Mouse (Mus musculus): ENCODE measurements around the gene Pafah1b1.

Gene Pafah1b1

DNA sequence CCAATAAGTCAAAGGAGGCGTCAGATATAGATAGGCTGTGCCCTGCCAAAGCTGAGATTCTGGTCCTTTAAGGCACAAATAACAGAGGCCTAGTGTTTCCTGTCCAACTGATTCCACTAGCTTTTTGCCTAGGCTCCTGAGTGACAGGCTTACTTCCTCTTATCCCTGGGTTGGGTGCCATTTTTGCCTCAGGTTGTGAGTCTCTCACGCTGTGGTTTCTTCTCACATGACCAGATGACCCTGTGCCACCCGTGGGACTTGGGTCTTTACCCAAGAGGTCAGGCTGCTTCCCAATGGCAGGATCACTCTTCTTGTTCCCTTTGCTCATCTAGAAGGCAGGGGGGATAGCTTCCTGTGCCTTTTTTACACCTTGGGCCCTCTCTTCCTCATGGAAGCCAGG lies 60.2 kb downstream of the Pafah1b1 start:
- in situ Hi-C loops (cut with MboI, MseI) = no loop called here

DNA sequence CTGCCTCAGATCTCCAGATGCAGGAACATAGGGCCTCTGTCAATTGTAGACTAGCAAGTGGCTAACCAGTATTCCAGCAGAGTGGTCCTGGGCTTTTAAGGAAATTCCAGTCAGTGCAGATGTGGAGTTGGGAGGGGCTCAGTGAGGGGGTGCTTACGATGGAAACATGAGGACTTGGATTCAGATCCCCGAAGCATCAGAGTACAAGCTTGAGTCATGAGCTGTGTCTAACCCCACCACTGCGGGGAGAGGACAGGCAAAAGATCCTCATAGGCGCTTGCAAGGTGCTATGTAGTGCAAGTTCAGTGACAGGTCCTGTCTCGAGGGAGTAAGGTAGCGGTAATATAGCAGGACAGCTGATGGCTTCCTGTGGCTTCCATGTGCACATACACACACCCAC lies 62.2 kb downstream of the Pafah1b1 start:
- in situ Hi-C loops (cut with MboI, MseI) = no loop called here

DNA sequence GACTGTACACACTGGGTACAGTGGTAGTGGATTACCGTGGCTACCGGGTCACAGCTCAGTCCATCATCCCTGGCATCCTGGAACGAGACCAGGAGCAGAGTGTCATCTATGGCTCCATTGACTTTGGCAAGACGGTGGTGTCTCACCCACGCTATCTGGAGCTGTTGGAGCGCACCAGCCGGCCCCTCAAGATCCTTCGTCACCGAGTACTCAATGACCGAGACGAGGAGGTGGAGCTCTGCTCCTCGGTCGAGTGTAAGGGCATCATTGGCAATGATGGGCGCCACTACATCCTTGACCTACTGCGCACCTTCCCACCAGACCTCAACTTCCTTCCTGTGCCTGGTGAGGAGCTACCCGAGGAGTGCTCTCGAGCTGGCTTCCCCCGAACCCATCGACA lies 62.8 kb downstream of the Pafah1b1 start:
- in situ Hi-C loops (cut with MboI, MseI) = no loop called here

DNA sequence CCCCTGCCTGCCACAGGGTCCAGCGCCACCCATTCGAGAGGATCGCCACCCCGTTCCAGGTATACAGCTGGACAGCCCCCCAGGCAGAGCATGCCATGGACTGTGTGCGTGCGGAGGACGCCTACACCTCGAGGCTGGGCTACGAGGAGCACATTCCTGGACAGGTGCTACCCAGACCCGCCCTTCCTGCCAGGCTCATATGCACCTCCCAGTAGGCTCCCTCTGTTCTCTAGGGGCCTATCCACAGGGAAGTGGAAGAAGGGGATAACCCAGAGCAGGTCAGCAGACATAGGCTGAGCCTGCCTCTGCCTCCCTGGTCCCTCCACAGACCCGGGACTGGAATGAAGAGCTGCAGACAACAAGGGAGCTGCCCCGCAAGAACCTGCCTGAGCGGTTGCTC lies 64.1 kb downstream of the Pafah1b1 start:
- in situ Hi-C loops (cut with MboI, MseI) = no loop called here

DNA sequence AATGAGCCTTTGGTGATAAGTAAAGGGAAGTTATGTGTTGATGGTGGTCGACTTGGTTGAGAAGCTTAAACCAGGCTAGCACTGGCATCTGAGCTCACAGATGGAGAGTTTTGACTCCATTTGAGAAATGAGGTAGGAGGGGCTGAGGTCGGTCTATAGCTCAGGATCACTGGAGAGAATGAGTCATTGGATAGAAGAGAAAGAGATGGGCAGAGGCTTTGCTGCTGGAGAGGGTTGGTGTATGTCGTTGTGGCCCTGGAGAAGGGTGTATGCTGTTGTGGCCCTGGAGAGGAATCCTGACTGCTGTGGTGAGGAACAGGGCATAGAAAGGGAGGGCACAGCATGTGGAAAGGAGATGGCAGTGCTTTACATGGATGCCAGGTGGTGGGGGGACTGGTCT lies 68.5 kb downstream of the Pafah1b1 start:
- in situ Hi-C loops (cut with MboI, MseI) = no loop called here

DNA sequence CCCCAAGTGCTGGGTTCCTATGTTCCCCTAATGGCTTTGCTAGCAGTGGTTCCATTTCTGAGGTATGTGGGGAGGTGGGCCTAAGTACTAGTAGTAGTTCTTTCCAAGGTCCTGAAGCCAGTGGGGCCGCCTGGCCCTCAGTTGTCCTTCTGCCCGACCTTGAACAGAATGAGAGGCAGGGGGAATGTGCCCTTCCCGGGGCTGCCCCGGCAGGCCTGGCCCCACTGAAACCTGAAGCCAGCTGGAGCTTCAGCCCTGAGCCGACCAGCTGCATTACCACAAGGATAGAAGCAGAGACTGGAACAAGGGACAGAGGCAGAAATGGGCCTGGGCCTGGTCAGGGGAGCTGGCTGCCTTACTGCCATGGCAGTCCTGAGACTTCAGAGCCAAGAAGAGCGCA lies 71.1 kb downstream of the Pafah1b1 start:
- in situ Hi-C loops (cut with MboI, MseI) = no loop called here

DNA sequence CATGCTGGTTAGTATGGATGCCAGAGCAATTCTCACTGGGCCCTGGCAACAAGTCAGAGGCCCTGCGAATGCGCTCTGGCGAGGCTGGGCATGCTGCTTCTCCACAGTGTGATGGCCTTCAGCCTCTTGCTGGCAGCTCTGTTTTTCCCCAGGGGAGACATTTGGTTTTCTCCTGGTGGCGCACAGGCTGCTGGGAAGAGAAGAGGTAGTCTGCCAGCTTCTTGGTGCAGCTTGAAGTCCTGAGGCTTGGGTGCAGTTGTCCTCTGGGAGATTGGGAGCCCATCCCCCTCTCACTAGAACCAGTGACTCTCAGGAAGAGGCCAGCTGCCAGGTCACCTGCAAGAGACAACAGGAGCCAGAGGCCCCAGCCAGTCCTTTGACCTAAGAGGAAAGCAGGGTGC lies 71.7 kb downstream of the Pafah1b1 start:
- in situ Hi-C loops (cut with MboI, MseI) = no loop called here

DNA sequence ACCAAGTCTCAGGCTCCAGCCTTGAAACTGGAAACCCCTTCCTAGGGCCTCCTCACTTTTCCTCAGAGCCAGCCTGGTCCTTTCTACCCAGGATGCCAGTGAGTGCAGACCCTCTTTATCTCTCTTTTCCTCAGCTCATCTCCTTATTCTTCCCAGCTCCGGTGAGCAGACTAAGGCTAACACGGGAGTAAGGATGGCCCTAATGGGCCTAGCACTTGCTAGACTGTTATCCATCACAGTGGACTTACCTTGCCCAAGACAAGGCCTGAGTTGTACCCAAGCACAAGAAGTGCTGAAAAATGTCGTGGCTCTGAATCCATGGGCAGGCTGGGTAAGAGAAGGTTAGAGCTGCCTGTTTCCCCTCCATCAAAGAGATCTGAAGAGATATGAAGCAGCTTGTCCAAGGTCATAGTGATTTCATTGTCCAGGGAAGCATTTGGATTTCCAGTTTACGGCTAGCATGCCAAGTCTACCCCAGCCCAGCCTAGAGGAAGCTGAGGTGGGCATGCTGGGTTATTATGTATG lies 73.8 kb downstream of the Pafah1b1 start:
- in situ Hi-C loops (cut with MboI, MseI) = no loop called here

DNA sequence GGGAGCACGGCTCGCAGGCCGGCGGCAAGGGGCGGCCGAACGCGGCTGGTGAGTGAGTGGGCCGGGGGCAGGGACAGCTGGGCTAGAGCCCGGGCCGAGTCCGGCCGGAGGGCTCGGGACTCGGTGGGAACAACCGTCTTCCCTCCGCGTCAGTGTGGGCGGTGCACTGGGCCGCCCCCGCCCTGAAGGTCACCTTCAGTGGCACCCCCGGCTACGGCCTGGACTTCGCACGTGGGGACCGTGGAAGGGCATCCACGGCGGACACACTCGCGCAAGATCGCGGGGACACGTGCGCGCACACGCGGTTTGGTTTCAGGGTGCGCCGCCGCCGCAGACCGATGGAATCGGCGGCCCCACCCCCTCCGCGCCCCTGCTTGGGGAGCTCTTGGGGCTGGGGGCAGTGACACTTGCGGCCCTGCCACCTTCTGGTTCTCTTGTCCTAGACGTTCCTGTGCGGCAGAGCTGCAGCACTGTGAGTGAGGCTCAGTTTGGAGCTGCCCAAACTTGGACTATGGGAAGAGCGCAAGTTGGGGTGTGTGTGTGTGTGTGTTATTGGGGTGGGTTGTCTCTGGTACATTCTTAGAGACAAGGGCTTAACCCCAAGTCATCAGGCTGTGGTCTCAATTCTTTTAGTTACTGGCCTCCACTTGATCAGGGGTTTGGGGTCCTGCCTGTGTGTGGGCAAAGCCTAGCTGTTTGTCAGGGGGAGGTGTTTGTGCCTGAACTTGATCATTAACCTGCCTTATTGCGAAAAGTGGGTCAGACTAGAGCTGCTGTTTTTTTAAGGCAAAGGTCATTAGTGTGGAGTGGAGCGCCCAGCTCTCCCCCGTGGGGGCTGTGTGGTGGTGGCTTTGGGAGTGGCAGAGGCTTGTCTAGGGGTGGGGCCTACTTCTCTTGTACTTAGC lies 74.6 kb downstream of the Pafah1b1 start:
- in situ Hi-C loops (cut with MboI, MseI) = no loop called here

DNA sequence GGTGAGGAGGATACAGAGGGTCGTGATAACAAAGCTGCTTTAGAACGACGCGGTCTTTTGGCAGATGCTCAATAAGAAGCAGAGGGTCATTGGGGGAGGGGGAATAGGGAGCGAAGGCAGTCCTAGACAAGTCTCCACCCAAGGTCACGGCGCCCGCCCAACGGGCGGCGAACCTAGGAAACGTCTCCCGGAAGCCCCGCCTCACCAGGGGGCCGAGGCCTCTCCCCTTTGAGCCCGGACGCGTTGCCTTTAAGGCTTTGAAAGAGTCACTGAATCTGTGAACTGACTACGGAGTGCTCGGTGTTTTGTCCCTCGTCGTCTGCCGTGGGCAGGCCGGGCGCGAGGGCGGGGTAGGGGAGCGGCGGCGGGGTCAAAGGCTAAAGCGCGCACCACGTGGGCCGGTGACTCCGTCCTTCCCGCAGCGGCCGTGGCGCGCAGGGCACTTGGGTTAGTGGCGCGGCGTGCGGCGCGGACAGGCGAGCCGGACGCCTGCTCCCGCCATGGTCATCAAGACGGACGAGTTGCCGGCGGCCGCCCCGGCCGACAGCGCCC lies 75.3 kb downstream of the Pafah1b1 start, which contains the start of gene Cluh:
TSS of gene Cluh (plus strand) at position 401 of the 552 bp plus-strand sequence.
- in situ Hi-C loops (cut with MboI, MseI) = no loop called here

DNA sequence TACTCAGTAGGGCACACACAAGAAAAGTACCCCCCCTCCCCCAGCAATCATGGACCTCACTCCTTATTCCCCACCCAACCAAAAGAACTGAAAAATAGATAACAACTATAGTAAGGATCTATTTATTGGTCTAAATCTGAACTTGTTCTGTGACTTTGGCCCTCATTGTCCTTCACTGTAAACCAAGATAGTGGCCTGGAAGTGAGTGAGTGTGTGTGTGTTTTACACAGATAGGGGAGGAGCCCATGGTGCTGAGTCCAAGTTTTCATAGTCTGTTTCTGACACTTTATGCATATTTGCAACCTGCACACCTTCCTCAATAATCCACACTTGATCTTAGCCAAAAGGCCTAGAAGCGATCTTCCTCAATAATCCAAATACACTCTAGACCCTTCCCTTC lies 75.8 kb downstream of the Pafah1b1 start:
- in situ Hi-C loops (cut with MboI, MseI) = no loop called here

DNA sequence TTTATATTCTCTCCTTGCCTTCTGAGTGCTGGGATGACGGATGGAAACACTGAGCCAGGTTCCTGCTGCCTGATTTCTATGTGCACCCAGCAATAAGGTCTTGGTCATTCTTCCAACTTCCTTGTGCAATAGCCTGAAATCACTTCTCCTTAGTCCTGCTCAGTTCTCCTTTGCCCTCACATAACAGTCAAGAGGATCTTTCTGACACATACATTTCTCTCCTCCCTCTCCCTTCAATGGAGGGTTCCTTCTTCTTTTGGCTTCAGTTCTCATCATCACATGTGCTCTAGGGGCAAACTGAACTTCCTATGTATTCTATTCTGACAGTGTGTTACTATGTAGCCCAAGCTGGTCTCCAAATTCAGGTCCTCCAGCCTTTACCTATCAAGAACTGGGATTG lies 76.5 kb downstream of the Pafah1b1 start:
- in situ Hi-C loops (cut with MboI, MseI) = no loop called here

DNA sequence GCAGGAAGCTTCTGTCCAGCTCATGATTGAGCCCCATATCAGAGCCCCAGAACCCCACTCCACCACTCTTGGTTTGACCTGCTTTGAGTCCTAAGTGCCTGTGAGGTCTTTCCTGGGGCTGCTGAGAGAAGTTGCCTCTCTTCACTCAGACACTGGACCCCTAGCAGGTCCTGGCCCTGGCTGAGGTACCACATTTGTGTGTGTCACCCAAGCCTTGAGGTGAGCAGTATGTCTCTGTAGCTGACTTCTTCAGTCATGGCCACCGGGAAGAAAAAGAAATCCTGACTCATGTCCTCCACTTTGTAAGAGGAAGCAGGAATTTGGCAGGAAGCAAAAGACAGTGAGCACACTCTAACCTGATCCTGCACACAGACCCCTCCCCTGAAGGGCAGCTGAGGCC lies 84.8 kb downstream of the Pafah1b1 start:
- in situ Hi-C loops (cut with MboI, MseI) = no loop called here

DNA sequence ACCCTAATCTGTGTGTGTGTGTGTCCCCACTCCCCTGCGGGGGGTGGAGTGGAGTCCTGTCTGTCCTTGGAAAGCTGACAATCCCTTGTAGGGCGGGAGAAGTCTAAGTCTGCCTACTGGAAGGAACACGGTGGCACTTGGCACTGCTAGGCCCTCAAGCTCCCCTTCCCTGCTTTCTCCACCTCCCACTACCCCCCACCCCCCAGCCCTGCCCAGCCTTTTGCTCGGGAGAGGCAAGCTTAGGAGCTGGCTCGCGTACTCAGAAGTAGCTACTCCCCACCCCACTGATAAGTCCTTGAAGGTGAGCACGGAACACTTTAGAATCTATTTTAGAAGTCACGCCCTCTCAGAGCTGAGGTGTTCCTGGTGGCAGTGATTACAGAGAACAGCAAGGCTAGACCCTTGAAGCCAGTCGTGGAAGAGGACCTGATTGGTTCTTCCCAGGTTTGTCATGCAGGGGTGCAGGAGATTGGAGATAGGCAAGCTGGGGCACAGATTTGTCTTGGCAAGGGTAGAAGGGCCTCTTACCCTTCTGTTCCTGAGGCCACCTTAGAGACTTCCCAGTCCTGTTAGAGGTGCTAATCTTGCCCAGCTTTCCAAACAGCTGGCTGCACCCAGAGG lies 85.6 kb downstream of the Pafah1b1 start:
- in situ Hi-C loops (cut with MboI, MseI) = no loop called here

DNA sequence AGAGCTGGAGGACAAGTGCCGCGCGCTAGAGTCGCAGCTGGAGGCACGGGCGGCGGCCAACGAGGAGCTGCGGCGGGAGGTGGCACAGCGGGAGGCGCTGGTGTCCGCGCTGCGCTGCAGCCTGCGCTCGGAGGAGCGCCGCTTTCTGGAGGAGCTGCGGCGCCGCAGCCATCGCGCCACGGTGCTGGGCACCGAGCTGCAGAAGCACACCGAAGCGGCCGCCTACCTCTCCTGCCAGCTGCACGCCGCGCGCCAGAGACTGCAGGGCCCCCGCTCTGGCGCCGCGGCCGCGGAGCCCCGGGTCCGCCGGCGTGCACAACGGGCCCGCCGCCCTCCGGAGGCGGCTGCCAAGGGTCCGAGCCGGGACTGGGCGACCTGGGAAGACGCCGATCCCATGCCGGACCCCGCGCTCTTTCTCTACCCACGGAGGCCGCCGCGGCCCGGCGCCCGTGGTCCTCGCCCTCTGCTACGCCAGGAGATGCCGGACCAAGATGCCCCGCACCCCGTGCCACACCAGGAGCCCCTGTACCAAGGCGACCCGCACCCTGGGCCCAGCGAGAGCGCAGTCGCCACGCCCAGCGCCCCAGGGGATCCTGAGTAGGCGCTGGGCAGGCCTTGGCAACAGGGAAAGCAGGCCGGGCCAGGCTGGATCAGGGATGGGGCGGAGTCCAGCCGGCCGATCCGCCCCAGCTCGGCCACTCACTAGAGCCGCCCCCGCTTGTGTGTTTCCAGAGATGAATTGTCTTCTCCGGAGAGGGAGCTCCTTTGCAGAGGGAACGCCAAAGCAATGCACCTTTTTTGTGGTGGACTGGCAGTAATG lies 86.3 kb downstream of the Pafah1b1 start:
- in situ Hi-C loops (cut with MboI, MseI) = no loop called here

DNA sequence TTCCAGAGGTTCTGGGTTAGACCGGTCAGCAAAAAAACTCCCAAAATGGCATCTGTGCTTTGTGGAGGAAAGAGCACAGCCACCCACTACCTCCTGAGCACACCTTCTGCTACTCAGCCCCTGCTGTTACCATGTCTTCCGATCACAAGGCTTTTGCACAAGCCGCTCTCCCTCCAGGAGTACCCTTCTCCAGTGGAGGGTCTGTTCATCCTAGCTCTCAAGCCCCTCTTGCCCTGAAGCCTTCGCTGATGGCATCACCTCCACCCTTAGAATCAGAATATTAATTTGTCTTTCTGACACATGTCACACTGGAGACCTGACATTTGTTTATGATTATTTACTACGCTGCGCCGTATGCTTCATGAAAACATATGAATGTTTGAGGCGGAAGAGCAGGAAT lies 87.0 kb downstream of the Pafah1b1 start:
- in situ Hi-C loops (cut with MboI, MseI) = no loop called here

DNA sequence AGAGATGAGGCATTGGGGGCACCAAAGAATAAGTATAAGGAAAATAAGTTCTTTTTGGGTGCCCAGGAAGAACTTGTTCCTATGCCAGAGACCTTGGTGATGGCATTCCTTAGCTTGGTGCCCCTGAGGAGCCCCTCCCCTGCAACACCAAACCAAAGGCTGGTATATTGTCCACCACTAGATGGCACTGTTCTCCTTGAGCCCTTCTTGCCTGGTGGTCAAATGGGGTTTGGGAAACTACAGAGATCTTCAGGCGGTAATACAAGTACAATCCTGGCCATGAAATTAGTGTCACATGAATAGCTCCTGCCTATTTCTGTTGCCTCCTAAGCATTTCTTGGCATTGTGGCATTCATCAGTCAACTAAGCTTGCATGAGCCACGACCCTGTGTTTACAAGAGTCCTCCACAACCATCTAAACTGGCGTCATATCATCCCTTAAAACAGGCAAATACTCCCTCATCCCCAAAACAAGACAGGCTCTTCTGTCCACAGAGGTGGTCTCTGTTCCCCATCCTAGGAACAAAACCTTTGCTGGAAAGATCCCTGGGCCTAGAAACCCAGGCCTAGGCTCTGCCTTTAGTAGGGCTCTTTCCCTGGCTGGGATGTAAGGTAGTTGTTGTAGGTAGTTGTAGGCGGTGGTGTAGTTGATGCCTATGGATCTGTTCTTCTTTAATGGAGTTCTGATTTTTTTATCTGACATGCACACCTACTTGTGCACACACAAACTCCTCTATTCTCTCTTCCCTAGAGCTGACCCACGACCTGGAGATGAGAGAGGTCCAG lies 89.8 kb downstream of the Pafah1b1 start:
- in situ Hi-C loops (cut with MboI, MseI) = no loop called here

DNA sequence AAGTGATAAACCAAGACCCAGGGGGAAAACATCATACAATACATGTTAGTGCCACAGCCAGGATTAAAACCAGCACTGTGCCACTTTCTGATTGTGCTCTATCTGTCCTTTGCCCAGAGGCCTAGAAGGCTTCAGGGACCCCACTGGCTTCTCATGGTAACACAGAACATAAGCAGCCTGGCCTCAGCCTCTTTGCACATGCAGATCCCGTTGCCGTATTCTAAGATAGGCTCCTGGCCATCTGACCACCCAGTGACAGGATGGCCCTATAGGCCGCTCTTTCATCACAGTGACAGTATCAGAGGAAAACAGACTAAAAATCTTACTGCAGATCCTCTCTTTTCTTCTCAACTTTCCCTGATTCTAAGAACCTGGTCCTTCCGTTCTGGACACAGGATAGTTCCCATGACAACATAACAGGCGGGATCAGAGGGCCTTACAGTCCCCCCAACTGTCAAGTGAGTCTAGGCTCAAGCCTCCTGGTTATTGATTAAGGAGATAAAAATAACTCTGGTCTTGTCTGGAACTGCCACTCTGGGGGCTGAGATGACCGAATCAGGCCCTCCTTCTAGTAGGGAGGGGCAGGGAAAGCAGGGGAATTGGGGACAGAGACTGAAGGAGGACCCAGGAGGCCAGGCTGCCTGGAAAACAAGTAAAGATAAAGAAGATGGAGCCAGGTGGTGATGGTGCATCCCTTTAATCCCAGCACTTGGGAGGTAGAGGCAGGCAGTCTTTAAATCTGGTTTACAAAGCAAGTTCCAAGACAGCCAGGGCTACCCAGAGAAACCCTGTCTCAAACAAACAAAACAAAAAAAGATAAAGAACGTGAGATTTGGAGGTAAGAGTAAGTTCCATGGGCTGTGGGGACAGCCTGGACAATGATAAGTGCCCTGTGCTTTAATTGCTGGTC lies 92.3 kb downstream of the Pafah1b1 start:
- in situ Hi-C loops (cut with MboI, MseI) = no loop called here

DNA sequence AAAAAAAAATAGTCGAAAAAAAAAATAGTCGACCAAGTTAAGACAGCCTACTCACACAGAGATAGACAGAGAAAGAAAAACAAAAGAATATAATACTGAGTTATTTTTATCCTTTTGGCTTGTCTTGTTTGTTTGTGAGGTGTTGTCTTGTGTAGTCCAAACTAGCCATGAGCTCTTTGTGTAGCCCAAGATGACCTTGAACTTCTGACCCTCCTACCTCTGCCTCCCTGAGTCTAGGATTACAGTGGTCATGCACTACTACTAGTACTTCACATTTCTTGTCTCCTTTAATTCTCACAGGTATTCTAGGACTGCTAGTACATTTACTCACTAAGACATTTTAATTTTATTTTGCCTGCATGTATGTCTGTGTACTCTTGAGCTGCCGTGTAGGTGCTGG lies 97.0 kb downstream of the Pafah1b1 start:
- in situ Hi-C loops (cut with MboI, MseI) = no loop called here

DNA sequence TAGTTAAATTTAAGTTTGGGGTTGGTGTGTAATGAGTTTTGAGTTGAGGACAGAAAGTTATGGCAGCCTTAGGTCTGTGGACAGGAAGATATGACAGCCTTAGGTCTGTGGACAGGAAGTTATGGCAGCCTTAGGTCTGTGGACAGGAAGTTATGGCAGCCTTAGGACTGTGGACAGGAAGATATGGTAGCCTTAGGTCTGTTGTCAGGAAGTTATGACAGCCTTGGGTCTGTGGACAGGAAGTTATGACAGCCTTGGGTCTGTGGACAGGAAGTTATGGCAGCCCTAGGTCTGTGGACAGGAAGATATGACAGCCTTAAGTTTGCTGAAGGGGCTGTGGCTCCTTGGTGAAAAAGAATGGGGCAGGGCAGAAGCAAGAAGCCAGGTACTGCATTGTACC lies 99.1 kb downstream of the Pafah1b1 start:
- in situ Hi-C loops (cut with MboI, MseI) = no loop called here
